Mouse (Mus musculus) c-Kit-positive CD71-positive TER-119-positive erythroid progenitor cells, embryonic 14.5 days (primary cell): ENCODE results near the gene Supt4a.

Source experiments
- DNase-seq: peaks from one replicate; pipeline ENCODE4 v3.0.0-alpha.2; 2013; ENCODE audit warnings: low spot score

Supt4a gene

DNA sequence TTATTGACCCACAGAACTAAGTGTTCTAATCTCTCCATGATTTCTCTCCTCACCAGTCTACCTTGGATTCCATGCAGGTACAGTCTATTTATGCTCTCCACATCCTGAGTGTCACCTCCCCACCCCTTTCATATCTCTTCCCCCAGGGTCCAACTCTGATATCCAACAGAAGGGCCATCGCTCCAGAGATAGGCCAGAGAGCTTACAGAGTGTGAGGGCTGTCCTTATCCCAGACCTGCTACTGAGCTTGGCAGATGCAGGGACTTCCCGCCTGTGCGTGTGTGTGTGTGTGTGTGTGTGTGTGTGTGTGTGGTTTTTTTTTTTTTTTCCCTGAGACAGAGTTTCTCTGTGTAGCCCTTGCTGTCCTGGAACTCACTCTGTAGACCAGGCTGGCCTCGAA, 31.4 kb downstream of the Supt4a start:
- DNase-seq = no peak

DNA sequence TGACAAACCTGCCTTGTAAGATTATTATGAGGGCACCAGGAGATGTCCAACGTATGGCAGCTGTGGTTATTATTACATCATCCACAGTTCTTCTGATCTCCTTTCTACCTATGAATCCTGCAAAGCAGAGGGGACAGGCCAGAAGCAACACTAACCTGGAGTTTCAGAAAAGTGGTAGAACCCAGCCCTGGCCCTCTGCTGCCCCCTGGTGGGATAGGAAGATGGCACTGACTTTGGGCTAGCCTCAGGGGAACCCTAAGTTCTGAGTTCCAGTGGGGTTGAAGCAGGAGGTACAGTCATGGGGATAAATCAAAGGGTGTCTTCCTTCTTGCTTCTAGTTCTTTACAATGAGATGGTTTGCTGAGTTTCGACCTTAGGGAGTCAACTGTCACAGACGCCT, 33.6 kb downstream of the Supt4a start:
- DNase-seq = peak; percentile 71

DNA sequence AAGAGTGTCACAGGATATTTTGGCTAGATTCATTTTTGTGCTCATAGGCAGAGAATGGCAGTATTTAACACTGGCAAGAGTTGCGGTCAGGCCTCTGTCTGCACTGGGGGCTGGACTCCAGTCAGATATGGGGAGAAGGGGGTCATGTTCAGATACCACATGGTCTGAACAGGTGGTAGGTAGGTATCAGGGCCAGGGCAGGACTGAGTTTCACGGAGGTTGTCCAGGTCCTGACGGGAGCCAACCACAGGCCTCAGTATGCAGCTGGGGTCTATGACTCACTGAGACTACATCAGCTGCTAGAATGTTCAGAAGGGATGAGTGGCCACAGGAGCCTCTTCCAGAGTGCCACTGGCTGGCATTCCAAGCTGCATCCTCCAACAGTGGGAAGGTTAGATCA, 35.0 kb downstream of the Supt4a start:
- no peak for DNase-seq

DNA sequence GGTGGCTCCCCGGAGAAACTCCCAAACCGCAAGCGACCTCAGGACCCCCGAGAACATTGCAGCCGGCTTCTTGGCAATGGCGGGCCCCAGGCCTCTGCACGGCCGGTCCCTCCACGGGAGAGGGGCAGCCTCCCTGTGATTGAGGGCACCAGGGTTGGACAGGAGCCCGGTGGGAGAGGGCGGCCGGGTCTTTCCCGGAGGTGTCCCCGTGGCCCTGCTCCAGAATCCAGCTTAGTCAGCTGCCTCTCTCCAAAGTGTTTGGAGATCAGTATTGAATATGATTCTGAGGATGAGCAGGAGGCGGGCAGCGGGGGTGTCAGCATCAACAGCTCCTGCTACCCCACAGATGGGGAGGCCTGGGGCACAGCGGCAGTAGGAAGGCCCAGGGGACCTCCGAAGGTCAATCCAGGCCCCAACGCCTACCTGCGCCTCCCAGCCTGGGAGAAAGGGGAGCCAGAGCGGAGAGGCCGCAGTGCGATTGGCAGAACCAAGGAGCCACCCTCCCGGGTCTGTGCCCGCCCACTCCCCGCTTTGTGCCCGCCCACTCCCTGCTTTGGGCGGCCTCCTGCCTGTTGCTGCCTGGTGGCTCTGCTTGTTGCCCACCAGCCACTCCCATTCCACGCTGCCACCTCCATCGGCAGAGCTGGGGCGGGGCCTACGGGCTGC, 40.9 kb downstream of the Supt4a start:
- no peak for DNase-seq

- no peak for DNase-seq
Measured at GRCm38 (mm10) chr11:87778915-87779314, 41.6 kb downstream of the Supt4a start.

DNA sequence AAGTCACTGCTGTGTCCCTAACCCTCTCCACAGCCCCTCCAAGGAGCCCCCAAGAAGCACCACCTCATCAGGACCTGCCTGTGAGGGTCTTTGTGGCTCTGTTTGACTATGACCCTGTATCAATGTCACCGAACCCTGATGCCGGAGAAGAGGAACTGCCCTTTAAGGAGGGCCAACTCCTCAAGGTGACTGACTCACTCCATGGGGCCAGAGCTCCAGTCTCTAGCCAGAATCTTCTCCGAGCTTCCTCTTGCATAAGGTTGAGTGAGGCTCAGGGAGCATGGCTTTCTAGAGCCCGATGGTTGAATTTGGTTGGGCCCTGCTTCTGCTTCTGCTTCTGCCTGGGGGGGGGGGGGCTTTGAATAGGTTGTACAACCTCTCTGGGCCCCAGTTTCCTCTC, 42.0 kb downstream of the Supt4a start:
- no peak for DNase-seq

- DNase-seq = no peak
Measured at GRCm38 (mm10) chr11:87780130-87780529, 42.8 kb downstream of the Supt4a start.

- DNase-seq = no peak
Measured at GRCm38 (mm10) chr11:87790088-87790487, 52.7 kb downstream of the Supt4a start.
